8 mouse cellular contexts compared by ENCODE assay signal in genomic region chr10:67314811-67315435, GRCm38 (mm10). TPM values are rescaled to one million over a fixed set of nuclear protein-coding genes. Genes with fewer than 3 reads are reported as not detected.
DNase-seq lines count a peak whose midpoint lies in the region; ATAC-seq and TF ChIP-seq lines count a peak whose summit lies in the region.

No protein-coding gene starts in this region.

- TF ChIP-seq POLR2A in small intestine, adult 2 months (IDR thresholded peaks at IDR 0.05; ENCODE audit: low read depth, low read length): no peak

- H3K27ac ChIP-seq in liver, embryonic 12.5 days: no peak overlapping the region
- no peak overlapping the region for H3K27ac ChIP-seq in forebrain, embryonic 10.5 days
- H3K27ac ChIP-seq in hindbrain, embryonic 11.5 days (ENCODE audit: low read depth, low read length): no peak overlapping the region
- H3K27ac ChIP-seq in small intestine, adult 2 months (ENCODE audit: insufficient read depth, low read depth, low read length): no peak overlapping the region

- no peak overlapping the region for H3K9ac ChIP-seq in liver, embryonic 12.5 days
- H3K9ac ChIP-seq in hindbrain, embryonic 11.5 days (ENCODE audit: low read depth, low read length): no peak overlapping the region

- peak; percentile 65; the same call in 1 of the 2 replicates for TF ChIP-seq CTCF in small intestine, adult 2 months (IDR thresholded peaks at IDR 0.05; ENCODE audit: extremely low read depth, insufficient read length, insufficient replicate concordance, low read depth, low read length)

- 27% methylated on average over 12 of the region's 12 CpGs for WGBS in liver, embryonic 12.5 days (ENCODE audit: insufficient replicate concordance)
- 18% methylated on average over 12 of the region's 12 CpGs for WGBS in forebrain, embryonic 10.5 days
- WGBS in hindbrain, embryonic 11.5 days: 21% methylated on average over 12 of the region's 12 CpGs
- 18% methylated on average over 12 of the region's 12 CpGs for WGBS in small intestine, adult 2 months

- no peak overlapping the region for H3K4me3 ChIP-seq in liver, embryonic 12.5 days
- H3K4me3 ChIP-seq in forebrain, embryonic 10.5 days: no peak overlapping the region
- H3K4me3 ChIP-seq in hindbrain, embryonic 11.5 days (ENCODE audit: low read depth, low read length): no peak overlapping the region
- H3K4me3 ChIP-seq in small intestine, adult 2 months (ENCODE audit: low read depth, low read length): no peak overlapping the region

- peak; percentile 57 for DNase-seq in liver
- peak; percentile 42 for DNase-seq in brain, embryonic 18.5 days (ENCODE audit: low read depth, low spot score)
- DNase-seq in forebrain, embryonic 10.5 days (ENCODE audit: extremely low spot score, low spot score): peak; percentile 53
- peak; percentile 82 for DNase-seq in hindbrain, embryonic 11.5 days (ENCODE audit: low spot score)
- peak; percentile 31 to 68 for DNase-seq in layer of hippocampus, postnatal 25 days (ENCODE audit: extremely low spot score in 1 of 2, low spot score in 1 of 2)

- no peak overlapping the region for H3K4me2 ChIP-seq in liver, embryonic 12.5 days
- H3K4me2 ChIP-seq in hindbrain, embryonic 11.5 days (replicated peaks; ENCODE audit: low read depth, low read length): no peak overlapping the region

- no peaks in the 10 kb centered on the region for H3K9me3 ChIP-seq in liver, embryonic 12.5 days (replicated peaks)
- H3K9me3 ChIP-seq in forebrain, embryonic 10.5 days: no peaks in the 10 kb centered on the region
- no peaks in the 10 kb centered on the region for H3K9me3 ChIP-seq in hindbrain, embryonic 11.5 days (ENCODE audit: control insufficient read depth, low read length)

- ATAC-seq in liver, embryonic 12.5 days: no peak
- ATAC-seq in hindbrain, embryonic 11.5 days (ENCODE audit: low FRiP score): peak; percentile 53
- ATAC-seq in megakaryocyte progenitor cell, adult 5-6 weeks (replicated peaks; ENCODE audit: poor library complexity): peak; percentile 83

- H3K4me1 ChIP-seq in liver, embryonic 12.5 days: peaks cover 20% of the 10 kb centered on the region
- peaks cover 13% of the 10 kb centered on the region for H3K4me1 ChIP-seq in forebrain, embryonic 10.5 days
- no peaks in the 10 kb centered on the region for H3K4me1 ChIP-seq in hindbrain, embryonic 11.5 days (replicated peaks; ENCODE audit: control insufficient read depth, insufficient read depth, low read length)
- H3K4me1 ChIP-seq in small intestine, adult 2 months (ENCODE audit: control insufficient read depth, insufficient read depth, insufficient read length, low read length): no peaks in the 10 kb centered on the region

- no peaks in the 10 kb centered on the region for H3K36me3 ChIP-seq in liver, embryonic 12.5 days
- H3K36me3 ChIP-seq in forebrain, embryonic 10.5 days (replicated peaks): no peaks in the 10 kb centered on the region
- no peaks in the 10 kb centered on the region for H3K36me3 ChIP-seq in hindbrain, embryonic 11.5 days (ENCODE audit: control insufficient read depth, insufficient read depth, low read length)
- no peaks in the 10 kb centered on the region for H3K36me3 ChIP-seq in small intestine, adult 2 months (ENCODE audit: control insufficient read depth, insufficient read depth, low read length)

- H3K27me3 ChIP-seq in liver, embryonic 12.5 days (replicated peaks): peaks cover 10% of the 10 kb centered on the region; the same call in 1 of the 2 replicates
- peaks cover 39% of the 10 kb centered on the region for H3K27me3 ChIP-seq in forebrain, embryonic 10.5 days (ENCODE audit: poor library complexity, severe bottlenecking)
- peaks cover 10% of the 10 kb centered on the region for H3K27me3 ChIP-seq in hindbrain, embryonic 11.5 days (ENCODE audit: control insufficient read depth, insufficient read depth, low read length)
- no peaks in the 10 kb centered on the region for H3K27me3 ChIP-seq in small intestine, adult 2 months (ENCODE audit: control insufficient read depth, insufficient read depth, low read length)

RNA-seq across cellular contexts. Expression of gene Nrbf2, which starts 29.8 kb away (rescaled TPM):
- polyA plus RNA-seq in liver, embryonic 12.5 days (2016; fragmentation: Nextera tagmentation; extraction: Ambion mirVana): 23.6 and 24.2 TPM in 2 replicates
- polyA plus RNA-seq in forebrain, embryonic 10.5 days (2016; fragmentation: Nextera tagmentation; extraction: Ambion mirVana): 35.9 and 38.8 TPM in 2 replicates
- 49.5 and 51.5 TPM in 2 replicates for polyA plus RNA-seq in hindbrain, embryonic 11.5 days (2014; fragmentation: Nextera tagmentation; extraction: Ambion mirVana)
- total RNA-seq in layer of hippocampus, postnatal 25 days (2021): 10 to 100 TPM; 17.9 to 21.1 TPM
- total RNA-seq in megakaryocyte progenitor cell, adult 5-6 weeks (2015): 32.2 and 33.6 TPM in 2 replicates
- total RNA-seq in megakaryocyte progenitor cell, adult 5-6 weeks (2017): 13.2 and 21.9 TPM in 2 replicates
- 5.0 and 9.0 TPM in 2 replicates for polyA plus RNA-seq in small intestine, adult 2 months (2012; rRNA removed)
